Mouse (Mus musculus) spleen, embryonic (tissue): ENCODE measurements around the gene Lct.
"Not testable (repeated sequence)": the region's sequence is repeated elsewhere in the genome, so short reads cannot be mapped to it uniquely, and the experiment has no call there.

Source experiments
- CTCF ChIA-PET: fragments of 350-600 bp; sonication (Branson Sonifier 250); formaldehyde crosslinking; loops from one replicate; lab custom pipeline; 2022; lab: Charles Lee

Lct gene

GRCm38 (mm10) chr1:128295717-128296528 is 32.2 kb downstream of the Lct start:
- CTCF ChIA-PET: no interaction called here

- CTCF ChIA-PET: no interaction called here
Measured at GRCm38 (mm10) chr1:128295296-128295695, 32.8 kb downstream of the Lct start.

- CTCF ChIA-PET: no interaction called here
Measured at GRCm38 (mm10) chr1:128293524-128293923, 34.6 kb downstream of the Lct start.

GRCm38 (mm10) chr1:128290295-128290694 is 37.8 kb downstream of the Lct start:
- CTCF ChIA-PET: no interaction called here

DNA sequence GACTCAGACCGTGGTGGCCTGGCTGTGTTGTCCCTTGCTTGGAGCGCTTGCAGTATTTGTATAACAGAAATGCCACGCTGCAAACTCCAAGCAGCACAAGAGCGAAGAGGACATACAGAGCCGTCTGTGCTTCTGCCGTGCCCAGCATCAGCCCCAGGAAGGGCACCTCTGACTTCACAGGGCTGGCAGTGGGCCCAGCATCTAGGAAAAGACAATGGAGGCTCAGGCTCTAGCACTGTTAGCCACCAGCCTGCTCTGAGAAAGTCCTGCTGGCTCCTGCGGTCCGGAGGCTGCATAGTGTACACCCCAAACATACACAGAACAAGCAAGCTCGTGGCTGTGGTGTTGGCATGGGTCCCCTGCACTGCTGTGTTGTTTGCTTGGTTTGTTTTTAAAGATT is 43.0 kb downstream of the Lct start:
- CTCF ChIA-PET: no interaction called here

DNA sequence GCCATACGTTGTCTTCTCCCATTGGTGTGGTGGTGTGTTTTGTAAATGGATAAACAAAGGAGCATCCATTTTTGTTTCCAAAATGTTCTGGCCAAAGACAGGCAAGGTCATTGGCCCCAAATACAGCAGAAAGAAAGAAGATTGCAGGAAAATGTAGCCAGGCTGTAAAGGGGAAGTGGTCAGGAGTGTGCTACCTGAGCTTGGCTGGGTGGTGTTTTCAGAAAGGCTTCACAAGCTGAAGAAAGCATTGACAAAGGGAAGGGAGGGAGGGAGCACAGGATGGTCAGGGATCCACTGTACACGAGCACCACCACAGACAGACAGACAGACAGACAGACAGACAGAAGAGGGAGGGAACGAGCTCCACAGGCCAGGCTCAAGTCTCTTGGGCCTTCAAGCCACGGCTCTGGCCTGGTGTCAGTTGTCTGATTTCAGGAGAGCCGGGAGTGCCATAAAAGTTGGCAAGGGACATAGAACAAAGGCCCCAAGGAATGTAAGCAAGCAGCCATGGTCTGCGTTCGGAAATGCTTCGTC is 43.9 kb downstream of the Lct start:
- CTCF ChIA-PET: no interaction called here

DNA sequence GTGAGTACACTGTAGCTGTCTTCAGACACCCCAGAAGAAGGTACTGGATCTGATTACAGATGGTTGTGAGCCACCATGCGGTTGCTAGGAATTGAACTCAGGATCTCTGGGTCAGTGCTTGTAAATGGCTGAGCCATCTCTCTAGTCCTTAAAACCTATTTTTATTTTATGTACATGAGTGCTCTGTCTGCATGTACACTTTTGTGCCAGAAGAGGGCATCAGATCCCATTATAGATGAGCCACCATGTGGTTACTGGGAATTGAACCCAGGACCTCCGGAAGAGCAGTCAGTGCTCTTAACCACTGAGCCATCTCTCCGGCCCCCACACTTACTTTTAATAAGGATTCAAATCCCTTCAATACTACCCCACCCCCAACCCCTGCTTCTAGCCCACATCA is 45.2 kb downstream of the Lct start:
- CTCF ChIA-PET: no interaction called here

DNA sequence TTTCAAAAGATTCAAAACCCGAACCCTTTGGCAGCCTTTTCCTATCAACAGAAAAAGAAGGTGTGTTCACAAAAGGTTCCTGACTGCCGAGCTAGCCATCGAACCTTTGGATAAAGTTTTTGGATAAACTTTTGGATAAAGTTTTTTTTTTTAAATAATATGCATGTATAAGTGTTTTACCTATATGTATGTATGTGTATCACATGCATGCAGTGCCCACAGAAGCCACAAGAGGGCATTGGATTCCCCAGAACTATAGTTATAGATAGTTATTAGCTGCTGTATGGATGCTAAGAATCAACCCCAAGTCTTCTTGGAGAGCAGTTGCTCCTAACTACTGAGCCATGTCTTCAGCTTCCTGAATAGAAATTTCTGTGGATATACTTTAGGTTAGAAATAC is 46.4 kb downstream of the Lct start:
- CTCF ChIA-PET: interaction anchor here (0.6 kb wide), 1 partner anchor 57 kb away, joined by 4 read pairs; no protein-coding TSS in a partner anchor

DNA sequence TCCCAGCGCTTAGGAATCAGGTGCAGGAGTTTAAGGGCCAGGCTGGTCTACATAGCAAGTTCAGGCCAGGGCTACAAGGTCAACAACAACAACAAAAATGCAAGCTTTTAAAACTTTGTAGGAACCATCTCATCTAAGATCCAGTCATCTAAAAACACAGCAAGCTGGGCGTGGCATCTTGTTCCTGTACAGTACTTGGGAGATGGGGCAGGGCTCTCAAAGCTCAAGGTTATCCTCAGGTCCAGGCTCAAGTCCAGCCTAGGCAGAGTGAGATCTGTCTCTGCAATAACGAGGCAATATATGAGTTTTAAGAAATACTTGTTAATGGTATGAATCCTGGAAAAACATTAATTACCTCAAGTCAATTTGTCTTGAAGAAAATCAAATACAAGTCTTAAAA is 49.6 kb downstream of the Lct start:
- CTCF ChIA-PET: no interaction called here

DNA sequence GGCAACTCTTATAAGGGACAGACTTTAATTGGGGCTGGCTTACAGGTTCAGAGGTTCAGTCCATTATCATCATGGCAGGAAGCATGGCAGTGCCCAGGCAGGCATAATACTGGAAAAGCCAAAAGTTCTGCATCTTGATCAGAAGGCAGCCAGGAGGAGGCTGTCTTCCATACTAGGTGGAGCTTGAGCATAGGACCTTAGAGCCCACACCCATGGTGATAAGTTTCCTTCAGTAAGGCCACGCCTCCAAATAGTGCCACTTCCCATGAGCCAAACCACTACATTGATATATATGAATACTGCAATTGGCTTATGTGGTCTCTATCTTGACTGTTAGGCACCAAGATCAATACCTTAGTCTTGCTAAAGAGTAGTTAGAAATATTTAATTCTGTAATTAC is 52.2 kb downstream of the Lct start:
- CTCF ChIA-PET: no interaction called here

- CTCF ChIA-PET: no interaction called here
Measured at GRCm38 (mm10) chr1:128270731-128271130, 57.4 kb downstream of the Lct start.

DNA sequence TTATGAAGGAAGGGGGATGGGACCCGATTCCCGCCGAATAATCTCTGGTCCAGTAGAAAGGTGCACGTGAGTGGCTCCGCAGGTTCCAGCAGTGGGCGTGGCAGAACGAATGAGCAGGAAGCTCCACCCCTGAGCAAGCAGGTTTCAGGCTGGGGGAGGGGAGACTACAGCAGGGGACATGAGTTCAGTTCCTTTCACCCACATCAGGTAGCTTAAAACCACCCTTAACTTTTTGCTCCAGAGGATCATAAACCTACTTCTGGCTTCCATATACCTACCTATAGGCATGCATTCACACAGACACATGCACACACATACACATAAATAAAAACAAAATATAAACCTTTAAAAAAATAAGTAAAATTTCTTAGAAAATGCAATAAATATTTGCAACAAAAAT is 61.1 kb downstream of the Lct start:
- CTCF ChIA-PET: not testable (repeated sequence)

DNA sequence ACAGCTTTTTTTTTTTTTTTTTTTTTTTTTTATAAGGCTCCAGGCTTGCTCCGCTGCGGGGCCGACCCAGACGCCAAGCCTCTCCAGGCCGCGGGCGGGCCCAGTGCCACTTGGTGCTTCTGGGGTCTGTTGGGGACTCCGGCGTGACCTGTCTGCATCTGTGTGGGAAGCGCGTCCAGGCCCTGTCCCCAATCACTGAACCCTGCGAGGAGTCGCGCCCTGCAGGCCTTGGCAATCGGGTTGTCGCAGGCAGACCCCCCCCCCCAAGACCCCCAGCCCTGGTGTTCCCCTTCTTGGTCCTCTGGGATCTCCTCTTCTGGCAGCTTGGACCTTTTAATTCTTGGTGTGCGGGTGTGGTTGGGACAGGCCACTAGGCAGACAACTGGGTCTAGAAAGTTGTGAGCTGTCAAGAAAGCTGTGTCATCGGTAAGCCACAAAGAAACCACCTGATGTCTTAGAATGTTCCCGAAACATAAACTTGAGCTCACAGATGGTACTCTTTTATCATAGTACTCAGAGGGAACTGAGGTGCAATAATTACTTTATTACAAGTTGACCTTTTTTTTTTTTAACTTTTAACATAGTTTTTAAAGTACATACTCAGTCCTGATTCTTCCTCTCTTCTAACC is 83.3 kb downstream of the Lct start:
- CTCF ChIA-PET: interaction anchor here (0.7 kb wide), 1 partner anchor 410 kb away, joined by 3 read pairs; no protein-coding TSS in a partner anchor

GRCm38 (mm10) chr1:128243996-128244726 is 84.0 kb downstream of the Lct start:
- CTCF ChIA-PET: no interaction called here

DNA sequence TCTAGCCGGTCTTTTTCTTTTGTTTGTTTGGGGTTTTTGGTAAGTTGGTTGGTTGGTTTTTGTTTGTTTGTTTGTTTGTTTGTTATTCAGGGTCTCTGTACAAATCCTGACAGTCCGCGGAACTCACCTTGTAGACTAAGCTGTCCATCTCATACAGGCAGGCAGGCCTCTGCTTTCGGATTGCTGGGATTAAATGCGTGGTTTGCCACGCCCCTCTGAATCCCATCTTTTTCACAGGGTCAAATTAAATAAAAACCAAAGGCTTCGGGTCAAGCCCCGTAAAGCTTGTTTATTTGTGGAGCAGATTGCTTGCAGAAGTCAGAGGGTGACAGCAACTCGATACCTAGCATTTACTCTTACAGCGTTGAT is 84.5 kb downstream of the Lct start, which contains the start of gene Ubxn4:
Gene Ubxn4 (plus strand): TSS at position 338 of the 369 bp plus-strand sequence.
- CTCF ChIA-PET: no interaction called here

- CTCF ChIA-PET: no interaction called here
Measured at GRCm38 (mm10) chr1:128235181-128235580, 92.9 kb downstream of the Lct start.
